Mouse (Mus musculus) testis, postnatal 10 days (tissue): ENCODE measurements around the gene Spic.

ENCODE experiments used
- DNase-seq: peaks from one replicate; pipeline ENCODE4 v3.0.0; 2021; ENCODE audit warnings: low spot score

Spic gene

GRCm38 (mm10) chr10:88645448-88645847 is 39.4 kb downstream of the Spic start:
- no peak for DNase-seq

GRCm38 (mm10) chr10:88631330-88631953 is 53.4 kb downstream of the Spic start:
- DNase-seq, result no peak

GRCm38 (mm10) chr10:88630663-88631329 is 54.0 kb downstream of the Spic start:
- no peak for DNase-seq

- no peak for DNase-seq
These were observed 57.8 kb downstream of the Spic start for GRCm38 (mm10) chr10:88627052-88627451.

GRCm38 (mm10) chr10:88626176-88626575 is 58.6 kb downstream of the Spic start:
- DNase-seq, result no peak
